Mouse (Mus musculus): ENCODE data around the gene Lrp5. TPM values are rescaled to one million over a fixed set of nuclear protein-coding genes. Genes with fewer than 3 reads are reported as not detected.

Lrp5 gene
- polyA plus RNA-seq, 3 experiments from 2014 or later, result 0.05 to 0.08 TPM; not detected in 1

DNA sequence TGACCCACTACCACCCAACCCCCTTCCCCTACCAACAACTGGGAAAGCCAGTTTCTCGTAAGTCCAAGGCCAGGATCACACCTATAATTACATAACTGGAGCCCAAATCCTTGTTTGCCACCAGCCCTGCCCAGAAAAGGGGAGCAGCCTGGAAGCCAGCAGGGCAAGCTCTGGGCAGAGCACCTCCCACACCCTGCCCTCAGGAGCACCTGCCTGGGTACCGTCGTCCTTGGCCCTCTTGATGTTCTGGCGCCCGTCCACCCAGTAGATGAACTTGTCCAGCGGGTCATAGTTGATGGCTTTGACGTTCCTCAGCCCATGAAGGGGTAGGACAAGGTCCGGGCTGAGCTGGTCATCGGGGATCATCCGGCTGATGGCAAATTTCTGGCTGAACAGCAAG is 76.5 kb downstream of the Lrp5 start:
- ATAC-seq, result no peak

DNA sequence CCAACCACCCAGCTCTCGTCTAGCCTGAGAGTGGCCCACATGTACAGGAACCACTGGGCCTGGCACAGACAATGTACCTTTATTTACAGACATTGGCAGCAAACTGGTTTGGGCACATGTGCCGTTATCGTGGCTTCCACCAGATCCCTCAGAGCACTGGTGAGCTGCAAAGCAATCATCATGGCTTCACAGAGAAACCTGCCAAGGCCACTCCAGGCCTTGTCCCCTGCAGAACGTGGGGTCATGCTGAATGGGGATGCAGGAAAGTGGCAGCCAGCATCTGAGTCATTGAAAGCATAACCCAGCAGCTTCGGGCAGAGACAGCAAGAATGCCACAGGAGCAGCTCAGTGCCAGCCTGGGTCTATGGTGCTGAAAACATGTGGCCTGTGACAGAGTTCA is 92.0 kb downstream of the Lrp5 start:
- no peak for ATAC-seq

- no peak for ATAC-seq
Measured at GRCm38 (mm10) chr19:3593379-3594055, 92.8 kb downstream of the Lrp5 start.

GRCm38 (mm10) chr19:3589968-3590367 is 96.4 kb downstream of the Lrp5 start:
- ATAC-seq, result no peak

- ATAC-seq, result no peak
Measured at GRCm38 (mm10) chr19:3589547-3589946, 96.8 kb downstream of the Lrp5 start.

DNA sequence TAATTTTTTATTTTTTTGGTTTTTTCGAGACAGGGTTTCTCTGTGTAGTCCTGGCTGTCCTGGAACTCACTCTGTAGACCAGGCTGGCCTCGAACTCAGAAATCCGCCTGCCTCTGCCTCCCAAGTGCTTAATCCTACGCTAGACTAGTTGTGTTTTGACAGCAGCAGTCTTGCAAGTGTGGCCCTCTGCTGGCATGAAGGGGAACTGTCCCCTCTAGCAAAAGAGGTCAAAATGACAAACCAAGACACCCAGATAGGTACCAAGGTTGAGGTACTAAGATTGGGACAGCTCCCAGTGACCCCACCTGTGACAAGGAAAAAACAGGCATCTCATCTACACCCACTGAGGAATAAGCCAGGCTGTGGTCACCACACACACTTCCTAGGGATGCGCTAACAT is 98.6 kb downstream of the Lrp5 start:
- ATAC-seq, result peak; percentile 41

DNA sequence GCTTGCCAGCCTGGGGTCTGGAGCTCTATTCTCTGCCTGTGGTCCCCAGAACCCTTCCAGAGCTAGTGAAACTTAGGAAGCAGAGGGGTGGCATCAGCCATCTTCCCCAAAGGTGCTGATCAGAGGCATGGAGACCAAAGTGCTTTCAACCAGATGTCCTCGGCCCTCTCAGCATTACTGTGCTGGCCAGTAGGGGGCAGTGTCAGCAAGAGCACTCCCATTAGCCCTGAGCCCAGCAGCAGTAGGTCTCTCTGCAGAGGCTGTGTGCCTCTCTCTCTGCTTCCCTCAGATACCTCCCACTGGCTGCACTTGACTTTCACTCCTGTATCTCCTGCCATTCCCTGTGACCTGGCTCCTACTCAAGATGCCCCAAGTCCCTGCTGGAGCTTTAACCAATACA is 99.8 kb downstream of the Lrp5 start:
- ATAC-seq, result no peak

DNA sequence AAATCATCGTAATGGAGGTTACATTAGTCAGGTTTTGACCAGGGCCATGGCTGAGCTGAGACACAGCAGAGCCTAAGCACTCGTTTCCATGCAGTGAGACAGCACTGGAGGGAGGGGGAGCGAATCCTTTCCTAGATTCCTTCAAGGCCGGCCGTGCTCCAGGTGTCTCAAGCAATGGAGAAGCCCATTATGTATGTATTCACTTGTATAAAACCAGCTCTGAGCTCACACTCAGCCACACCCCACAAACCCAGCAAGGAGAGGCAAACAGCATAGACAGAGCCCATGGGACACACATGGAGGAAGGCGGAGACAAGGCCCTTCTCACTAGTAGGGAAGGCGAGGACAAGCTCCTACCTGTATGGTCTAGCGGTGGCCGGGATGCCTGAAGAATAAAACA is 100.3 kb downstream of the Lrp5 start:
- ATAC-seq, result no peak

- ATAC-seq, result no peak
Measured at GRCm38 (mm10) chr19:3581326-3581725, 105.0 kb downstream of the Lrp5 start.

DNA sequence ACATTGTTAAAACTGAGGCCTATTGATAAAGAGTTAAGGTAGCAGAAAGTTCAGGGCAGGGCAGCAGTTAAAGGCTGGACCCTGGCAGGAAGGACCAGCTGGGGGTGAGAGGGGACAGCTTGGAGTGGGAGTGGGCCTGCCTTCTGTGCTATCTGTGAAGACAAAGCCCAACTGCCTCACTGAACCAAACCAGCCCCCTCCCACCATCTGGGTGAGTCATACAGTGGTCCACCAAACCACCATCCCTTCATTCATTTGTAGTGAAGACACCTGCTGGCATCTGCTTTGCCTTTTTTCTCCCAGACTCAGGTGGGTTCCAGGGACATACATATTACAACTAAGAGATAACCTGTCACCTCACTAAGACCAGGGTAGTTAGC is 108.5 kb downstream of the Lrp5 start:
- ATAC-seq, result no peak

GRCm38 (mm10) chr19:3577265-3577910 is 109.0 kb downstream of the Lrp5 start:
- no peak for ATAC-seq

- no peak for ATAC-seq
Measured at GRCm38 (mm10) chr19:3576451-3577264, 109.7 kb downstream of the Lrp5 start.

DNA sequence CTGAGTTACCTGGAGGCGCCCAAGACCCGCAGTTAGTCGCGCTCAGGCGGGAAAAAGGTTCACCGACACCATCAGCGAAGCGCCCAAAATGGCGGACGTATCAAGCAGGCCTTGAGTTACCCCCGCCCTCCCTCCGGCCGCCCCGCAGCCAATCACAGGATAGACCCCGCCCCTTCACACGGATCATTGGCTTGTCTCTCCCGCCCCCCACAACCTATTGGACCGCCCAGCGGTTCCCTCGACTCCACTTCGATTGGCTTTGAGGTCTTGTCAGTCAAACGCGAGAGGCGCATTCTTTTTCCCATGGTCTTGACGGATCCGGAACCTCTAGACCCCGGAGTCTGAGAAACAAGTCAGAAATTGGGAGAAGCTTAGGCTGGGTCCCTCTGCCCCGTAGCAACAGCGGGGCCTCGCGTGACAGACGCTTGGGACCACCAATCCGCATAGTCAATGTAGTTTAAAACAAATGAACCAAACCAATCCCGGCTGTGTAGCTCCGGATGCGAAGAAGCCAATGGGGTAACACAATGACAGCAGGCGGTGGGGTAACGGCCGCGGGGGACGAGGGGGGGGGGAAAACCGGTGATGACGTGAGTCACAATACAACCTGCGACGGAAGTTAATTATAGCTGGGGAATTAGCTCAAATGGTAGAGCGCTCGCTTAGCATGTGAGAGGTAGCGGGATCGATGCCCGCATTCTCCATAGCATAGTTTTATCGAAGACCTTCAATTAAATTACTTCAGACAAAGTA is 110.6 kb downstream of the Lrp5 start, which contains the start of gene Ppp6r3:
Gene Ppp6r3 (minus strand): TSS at position 118 of the 753 bp plus-strand sequence.
- peak; percentile 92 for ATAC-seq

DNA sequence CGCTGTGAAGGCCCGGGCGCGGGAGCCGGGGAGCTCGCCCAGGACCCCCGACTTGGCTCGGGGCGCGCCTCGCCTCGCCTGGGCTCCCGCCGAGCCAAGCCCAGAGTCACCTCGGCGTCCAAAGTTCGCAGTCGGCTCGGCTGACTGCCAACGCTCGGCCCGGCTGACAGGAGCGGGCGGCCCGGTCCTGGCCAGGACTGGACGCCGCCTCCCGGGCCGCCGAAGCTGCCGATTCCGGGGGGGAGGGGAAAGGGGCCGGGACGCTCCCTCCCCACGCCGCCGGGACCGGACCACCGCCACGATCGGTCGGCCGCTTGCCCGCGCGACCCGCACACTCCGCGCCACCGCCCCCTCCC is 111.1 kb downstream of the Lrp5 start:
- ATAC-seq, result peak; percentile 4

GRCm38 (mm10) chr19:3574593-3575094 is 111.7 kb downstream of the Lrp5 start:
- no peak for ATAC-seq

DNA sequence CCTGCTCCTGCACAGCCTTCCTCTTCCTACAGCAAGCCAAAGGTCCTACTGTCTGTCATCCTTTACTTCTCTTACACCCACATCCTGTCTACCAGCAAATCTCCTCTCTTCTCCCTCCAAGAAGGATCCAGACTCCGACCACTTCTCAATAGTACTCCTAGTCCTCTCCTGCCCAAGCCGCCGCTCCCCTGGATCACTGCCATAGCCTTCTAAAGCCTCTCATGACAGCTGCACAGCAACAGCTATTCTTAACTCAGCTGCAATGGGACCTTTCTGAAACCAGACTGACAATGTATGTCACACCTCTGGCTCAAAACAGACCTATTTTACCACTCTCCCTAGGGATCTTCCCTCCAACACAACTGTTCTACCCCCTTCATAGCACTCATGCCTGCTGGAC is 122.1 kb downstream of the Lrp5 start:
- ATAC-seq, result no peak

DNA sequence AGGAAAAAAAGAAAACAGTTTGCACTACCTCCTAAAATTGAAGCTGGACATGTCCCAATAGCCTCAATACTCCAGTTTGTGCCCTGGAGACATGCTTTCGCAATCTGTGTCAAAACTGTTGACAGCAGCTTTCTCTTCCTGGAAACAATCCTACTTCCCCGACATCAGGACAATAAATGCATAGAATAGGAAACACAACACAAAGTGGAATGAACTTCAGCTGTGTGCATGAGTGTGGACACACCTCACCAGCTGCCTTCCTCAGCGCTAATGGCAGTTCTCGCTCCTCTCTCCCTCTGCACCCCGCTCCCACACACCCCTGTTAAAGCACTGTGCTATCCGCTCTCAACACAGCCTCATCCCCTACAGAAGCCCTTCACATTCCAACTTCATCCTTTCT is 123.6 kb downstream of the Lrp5 start:
- ATAC-seq, result no peak

DNA sequence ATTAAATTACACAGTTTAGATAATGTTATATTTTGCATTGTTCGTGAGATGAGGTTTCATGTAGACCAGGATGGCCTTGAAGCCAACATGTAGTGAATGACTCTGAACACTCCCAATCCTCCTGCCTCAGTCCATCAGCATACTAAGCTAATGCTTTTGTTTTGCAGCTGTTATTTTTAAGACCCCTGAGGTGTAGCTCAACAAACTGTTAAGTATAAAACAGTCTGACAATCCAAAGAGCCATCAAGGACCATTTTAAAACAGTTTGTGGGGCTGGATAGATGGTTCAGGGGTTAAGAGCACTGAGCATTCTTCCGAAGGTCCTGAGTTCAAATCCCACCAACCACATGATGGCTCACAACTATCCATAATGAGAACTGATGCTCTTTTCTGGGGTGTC is 124.1 kb downstream of the Lrp5 start:
- no peak for ATAC-seq

DNA sequence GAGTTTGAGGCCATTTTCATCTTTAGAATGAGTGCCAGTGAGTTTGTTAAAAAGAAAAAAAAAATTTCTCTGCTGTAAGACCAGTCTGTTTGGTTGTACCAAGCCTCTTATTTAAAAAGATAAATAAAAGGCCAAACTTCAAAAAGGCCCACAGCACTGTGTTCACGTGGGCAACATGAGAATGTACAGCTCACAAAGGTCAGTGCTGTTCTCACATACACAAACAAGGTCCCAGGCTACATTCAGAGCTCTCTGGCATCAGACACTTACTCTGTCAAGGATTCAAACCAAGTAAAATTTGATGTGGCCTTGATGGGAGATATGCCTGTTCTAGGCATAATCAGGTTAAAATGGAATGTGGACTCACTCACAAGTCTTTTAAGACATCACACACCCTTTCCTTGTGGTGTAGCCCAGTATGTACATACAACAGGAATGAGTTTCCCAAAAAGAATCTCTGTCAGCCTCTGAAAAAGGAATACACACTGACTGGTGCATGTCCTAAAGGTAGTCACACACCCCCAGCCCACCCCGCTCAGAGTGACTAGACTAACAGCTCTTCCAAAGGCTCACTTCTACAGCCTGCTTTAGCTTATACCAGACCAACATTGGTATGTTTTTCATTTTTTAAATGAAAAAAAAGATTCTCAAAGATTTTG is 130.1 kb downstream of the Lrp5 start:
- ATAC-seq, result no peak

DNA sequence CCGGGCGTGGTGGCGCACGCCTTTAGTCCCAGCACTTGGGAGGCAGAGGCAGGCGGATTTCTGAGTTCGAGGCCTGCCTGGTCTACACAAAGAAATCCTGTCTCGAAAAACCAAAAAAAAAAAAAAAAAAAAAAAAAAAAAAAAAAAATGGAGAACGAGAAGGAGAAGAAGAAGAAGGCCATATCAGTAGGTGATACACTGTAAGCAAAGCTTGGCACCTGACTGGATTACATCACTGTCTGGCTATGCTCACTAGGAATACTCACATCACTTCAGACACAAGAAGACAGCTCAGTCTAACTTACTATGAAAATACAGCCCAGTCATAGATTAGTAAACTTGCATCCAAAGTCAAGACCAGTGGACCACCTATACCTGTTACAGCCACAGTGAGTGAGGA is 131.6 kb downstream of the Lrp5 start:
- no peak for ATAC-seq

DNA sequence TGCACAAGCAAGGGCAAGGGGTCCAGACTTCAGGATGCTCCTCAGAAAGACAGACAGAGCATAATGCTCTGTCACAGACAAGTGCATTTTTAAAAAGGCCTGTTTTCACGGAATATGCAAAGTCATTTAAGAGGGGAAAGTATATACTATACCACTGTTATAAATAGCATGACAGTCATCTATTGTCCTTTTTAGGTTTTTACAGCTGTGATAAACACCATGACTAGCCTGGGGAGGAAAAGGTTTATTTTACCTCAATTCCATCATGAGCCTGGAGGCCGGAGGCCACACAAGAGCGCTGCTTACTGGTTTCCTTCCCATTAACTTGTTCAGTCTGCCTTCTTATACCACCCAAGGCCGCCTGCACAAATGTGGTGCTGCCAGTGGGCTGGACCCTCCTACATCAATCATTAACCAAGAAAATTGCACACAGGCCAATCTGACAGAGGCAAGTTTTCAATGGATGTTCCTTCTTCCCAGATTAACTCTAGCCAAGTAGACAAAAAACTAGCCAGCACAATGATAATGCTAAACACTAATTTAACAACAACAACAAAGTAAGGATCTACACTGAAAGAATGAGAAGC is 134.7 kb downstream of the Lrp5 start:
- no peak for ATAC-seq

DNA sequence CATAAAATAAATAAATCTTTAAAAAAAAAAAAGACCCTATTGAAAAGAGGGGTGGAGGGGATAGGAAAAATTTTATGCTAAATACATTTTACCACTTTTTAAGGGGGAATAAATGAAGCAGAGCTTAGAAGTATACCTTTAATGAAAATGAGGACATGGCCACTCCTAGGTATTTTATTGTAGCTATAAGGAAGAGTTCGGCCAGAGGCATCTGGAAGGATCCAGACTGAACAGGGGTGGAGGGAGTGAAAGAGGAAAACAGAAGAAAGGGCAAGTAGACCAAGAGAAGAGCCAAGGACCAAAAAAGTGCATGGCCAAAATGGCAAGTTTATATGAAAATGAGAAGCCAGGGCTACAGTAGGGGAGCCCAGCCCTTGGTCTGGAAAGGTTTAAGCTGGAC is 136.3 kb downstream of the Lrp5 start:
- no peak for ATAC-seq

Data from inflammation-experienced regulatory T-cells, adult 6 months (primary cell).